Mouse (Mus musculus) urinary bladder, postnatal 36 days (tissue): ENCODE measurements around the gene Abcb10.
"Not testable (repeated sequence)": the region's sequence is repeated elsewhere in the genome, so short reads cannot be mapped to it uniquely, and the experiment has no call there.

ENCODE experiments used
- DNase-seq, 2 experiments: peaks; one replicate each; pipeline ENCODE4 v3.0.0; 2022; ENCODE audit warnings: low spot score in 2 of 2, mixed read lengths in 1 of 2

Gene Abcb10

GRCm38 (mm10) chr8:123982826-123983400 is at the start of gene Abcb10:
Gene Abcb10, minus strand, starts transcription at chr8:123983122.
- peak; percentile 81 to 93 for DNase-seq

- no peak for DNase-seq
These were observed 44.9 kb upstream of the Abcb10 start for GRCm38 (mm10) chr8:124027831-124028230.

- DNase-seq, result not testable (repeated sequence)
These were observed 43.3 kb upstream of the Abcb10 start for GRCm38 (mm10) chr8:124026265-124026664.

- peak; percentile 91 to 93 for DNase-seq
These were observed 38.6 kb upstream of the Abcb10 start, which contains the start of the genes Taf5l and Urb2 for GRCm38 (mm10) chr8:124021237-124022227. Gene Taf5l, minus strand, starts transcription at chr8:124021397. Gene Urb2, plus strand, starts transcription at chr8:124021508.

GRCm38 (mm10) chr8:124020439-124021236 is 37.7 kb upstream of the Abcb10 start:
- peak; percentile 24 to 56 for DNase-seq

- no peak for DNase-seq
These were observed 36.9 kb upstream of the Abcb10 start for GRCm38 (mm10) chr8:124019782-124020181.

- DNase-seq, result no peak
These were observed 31.8 kb upstream of the Abcb10 start for GRCm38 (mm10) chr8:124014751-124015150.

- not testable (repeated sequence) for DNase-seq
These were observed 31.4 kb upstream of the Abcb10 start for GRCm38 (mm10) chr8:124014299-124014698.

GRCm38 (mm10) chr8:124011989-124012586 is 29.2 kb upstream of the Abcb10 start:
- no peak for DNase-seq

- no peak for DNase-seq
These were observed 28.7 kb upstream of the Abcb10 start for GRCm38 (mm10) chr8:124011580-124011979.

GRCm38 (mm10) chr8:124007829-124008228 is 24.9 kb upstream of the Abcb10 start:
- DNase-seq, result no peak

- no peak for DNase-seq
These were observed 19.7 kb upstream of the Abcb10 start for GRCm38 (mm10) chr8:124002546-124003108.

- DNase-seq, result no peak
These were observed 16.6 kb upstream of the Abcb10 start for GRCm38 (mm10) chr8:123999568-123999967.

GRCm38 (mm10) chr8:123993997-123994396 is 11.1 kb upstream of the Abcb10 start:
- peak; percentile 16 to 36 for DNase-seq

GRCm38 (mm10) chr8:123993597-123993996 is 10.7 kb upstream of the Abcb10 start:
- DNase-seq, result no peak

GRCm38 (mm10) chr8:123992587-123992986 is 9.7 kb upstream of the Abcb10 start:
- no peak for DNase-seq

- no peak for DNase-seq
These were observed 7.5 kb upstream of the Abcb10 start for GRCm38 (mm10) chr8:123990277-123991049.

GRCm38 (mm10) chr8:123989128-123989527 is 6.2 kb upstream of the Abcb10 start:
- DNase-seq, result no peak

- peak in 1 of 2 experiments; percentile 23 for DNase-seq
These were observed 5.7 kb upstream of the Abcb10 start for GRCm38 (mm10) chr8:123988605-123989038.

GRCm38 (mm10) chr8:123982291-123982793 is 580 bp downstream of the Abcb10 start:
- DNase-seq, result peak in 1 of 2 experiments; percentile 29
